Mouse (Mus musculus): ENCODE measurements around the gene Tmem203. TPM values are rescaled to one million over a fixed set of nuclear protein-coding genes. Genes with fewer than 3 reads are reported as not detected.

The Tmem203 gene
- 18.6 and 19.6 TPM in 2 replicates for polyA plus RNA-seq (2015; fragmentation: Nextera tagmentation; extraction: Ambion mirVana)

- H3K4me2 ChIP-seq (replicated peaks): peak within 1 kb of the TSS; percentile 91
- H3K9me3 ChIP-seq: no peaks in the 10 kb centered on the region
- peak within 1 kb of the TSS; percentile 99 for H3K4me3 ChIP-seq (replicated peaks)
- ATAC-seq: peak; percentile 92
- peak within 1 kb of the TSS; percentile 82 for H3K27ac ChIP-seq
- H3K27me3 ChIP-seq: no peaks in the 10 kb centered on the region
- H3K9ac ChIP-seq (replicated peaks): peak within 1 kb of the TSS; percentile 90
- H3K4me1 ChIP-seq (replicated peaks): peaks cover 26% of the 10 kb centered on the region
- 0% methylated on average over 39 of the region's 39 CpGs for WGBS
- H3K36me3 ChIP-seq: peaks cover 28% of the 10 kb centered on the region
Measured at GRCm38 (mm10) chr2:25255284-25255779, at the start of gene Tmem203. Gene Tmem203, plus strand, starts transcription at chr2:25255439.

- no peak overlapping the region for H3K4me3 ChIP-seq (replicated peaks)
- H3K36me3 ChIP-seq: peaks cover 63% of the 10 kb centered on the region
- no peaks in the 10 kb centered on the region for H3K27me3 ChIP-seq
- no peaks in the 10 kb centered on the region for H3K9me3 ChIP-seq
- no peak overlapping the region for H3K27ac ChIP-seq
- no peak for ATAC-seq
- 79% methylated on average over 1 of the region's 1 CpGs for WGBS
- H3K4me2 ChIP-seq (replicated peaks): no peak overlapping the region
- H3K4me1 ChIP-seq (replicated peaks): peaks cover 38% of the 10 kb centered on the region
- no peak overlapping the region for H3K9ac ChIP-seq (replicated peaks)
Measured at GRCm38 (mm10) chr2:25207593-25207992, 47.6 kb upstream of the Tmem203 start.

- peak overlapping the region; percentile 91 for H3K4me2 ChIP-seq (replicated peaks)
- peak overlapping the region; percentile 86 for H3K4me3 ChIP-seq (replicated peaks)
- H3K27me3 ChIP-seq: 0 out of 2 replicates have a peak, but pooled peaks cover 6% of the 10 kb centered on the region
- H3K9me3 ChIP-seq: no peaks in the 10 kb centered on the region
- H3K4me1 ChIP-seq (replicated peaks): peaks cover 38% of the 10 kb centered on the region
- peak overlapping the region; percentile 86 for H3K9ac ChIP-seq (replicated peaks)
- no peak; the same call in 1 of the 2 replicates for ATAC-seq
- H3K27ac ChIP-seq: peak overlapping the region; percentile 86
- H3K36me3 ChIP-seq: peaks cover 34% of the 10 kb centered on the region
- 0% methylated on average over 24 of the region's 24 CpGs for WGBS
Measured at GRCm38 (mm10) chr2:25210686-25211085, 44.6 kb upstream of the Tmem203 start.

GRCm38 (mm10) chr2:25211121-25211670 lies 44.0 kb upstream of the Tmem203 start, which contains the start of gene Nelfb:
Gene Nelfb, minus strand, starts transcription at chr2:25211489.
- peak within 1 kb of the TSS; percentile 86 for H3K27ac ChIP-seq
- peak; percentile 95 for ATAC-seq
- 0 out of 2 replicates have a peak, but pooled peaks cover 6% of the 10 kb centered on the region for H3K27me3 ChIP-seq
- peaks cover 29% of the 10 kb centered on the region for H3K36me3 ChIP-seq
- peak within 1 kb of the TSS; percentile 86 for H3K4me3 ChIP-seq (replicated peaks)
- H3K4me2 ChIP-seq (replicated peaks): peak within 1 kb of the TSS; percentile 91
- H3K9ac ChIP-seq (replicated peaks): peak within 1 kb of the TSS; percentile 86
- peaks cover 38% of the 10 kb centered on the region for H3K4me1 ChIP-seq (replicated peaks)
- no peaks in the 10 kb centered on the region for H3K9me3 ChIP-seq
- WGBS: under 1% methylated on average over 43 of the region's 44 CpGs

- Histone ChIP-seq H3K4me2 (replicated peaks) (no peak overlapping the region), H3K27ac (no peak overlapping the region), H3K9me3 (no peaks in the 10 kb centered on the region), H3K27me3 (0 out of 2 replicates have a peak, but pooled peaks cover 6% of the 10 kb centered on the region), H3K4me1 (replicated peaks) (peaks cover 27% of the 10 kb centered on the region), H3K36me3 (peaks cover 8% of the 10 kb centered on the region), H3K9ac (replicated peaks) (no peak overlapping the region), H3K4me3 (replicated peaks) (no peak overlapping the region)
- 69% methylated on average over 23 of the region's 23 CpGs for WGBS
- no peak for ATAC-seq
Measured at GRCm38 (mm10) chr2:25213266-25213865, 41.9 kb upstream of the Tmem203 start.

GRCm38 (mm10) chr2:25214444-25214843 lies 40.8 kb upstream of the Tmem203 start, which contains the start of gene Stpg3:
Gene Stpg3, minus strand, starts transcription at chr2:25214637.
- no peaks in the 10 kb centered on the region for H3K9me3 ChIP-seq
- H3K9ac ChIP-seq (replicated peaks): no peak within 1 kb of the TSS
- peaks cover 4% of the 10 kb centered on the region; the same call in 1 of the 2 replicates for H3K36me3 ChIP-seq
- 66% methylated on average over 3 of the region's 3 CpGs for WGBS
- 0 out of 2 replicates have a peak, but pooled peaks cover 6% of the 10 kb centered on the region for H3K27me3 ChIP-seq
- H3K27ac ChIP-seq: no peak within 1 kb of the TSS
- no peak within 1 kb of the TSS for H3K4me3 ChIP-seq (replicated peaks)
- peaks cover 18% of the 10 kb centered on the region for H3K4me1 ChIP-seq (replicated peaks)
- no peak for ATAC-seq
- no peak within 1 kb of the TSS for H3K4me2 ChIP-seq (replicated peaks)

- ATAC-seq: no peak
- H3K4me2 ChIP-seq (replicated peaks): no peak overlapping the region
- 66% methylated on average over 2 of the region's 2 CpGs for WGBS
Measured at GRCm38 (mm10) chr2:25217666-25218065, 37.6 kb upstream of the Tmem203 start.

GRCm38 (mm10) chr2:25218445-25218844 lies 36.8 kb upstream of the Tmem203 start, which contains the start of gene Fam166a:
Gene Fam166a, plus strand, starts transcription at chr2:25218745.
- Histone ChIP-seq H3K4me2 (replicated peaks) (no peak within 1 kb of the TSS), H3K4me1 (replicated peaks) (peaks cover 10% of the 10 kb centered on the region), H3K27me3 (no peaks in the 10 kb centered on the region), H3K36me3 (peaks cover 13% of the 10 kb centered on the region), H3K27ac (no peak within 1 kb of the TSS), H3K4me3 (replicated peaks) (no peak within 1 kb of the TSS), H3K9me3 (no peaks in the 10 kb centered on the region), H3K9ac (replicated peaks) (no peak within 1 kb of the TSS)
- ATAC-seq: no peak

More at GRCm38 (mm10) chr2:25217666-25218065, 37.6 kb upstream of the Tmem203 start:
- peaks cover 13% of the 10 kb centered on the region for H3K36me3 ChIP-seq
- H3K9ac ChIP-seq (replicated peaks): no peak overlapping the region
- no peaks in the 10 kb centered on the region for H3K9me3 ChIP-seq
- no peak overlapping the region for H3K27ac ChIP-seq
- H3K4me3 ChIP-seq (replicated peaks): no peak overlapping the region
- peaks cover 4% of the 10 kb centered on the region; the same call in 1 of the 2 replicates for H3K4me1 ChIP-seq (replicated peaks)
- 0 out of 2 replicates have a peak, but pooled peaks cover 6% of the 10 kb centered on the region for H3K27me3 ChIP-seq

- H3K27ac ChIP-seq: no peak overlapping the region
- ATAC-seq: no peak
- H3K27me3 ChIP-seq: no peaks in the 10 kb centered on the region
- H3K36me3 ChIP-seq: peaks cover 13% of the 10 kb centered on the region
- H3K9ac ChIP-seq (replicated peaks): no peak overlapping the region
- no peak overlapping the region for H3K4me2 ChIP-seq (replicated peaks)
- WGBS: 72% methylated on average over 5 of the region's 5 CpGs
- H3K4me3 ChIP-seq (replicated peaks): no peak overlapping the region
- peaks cover 19% of the 10 kb centered on the region for H3K4me1 ChIP-seq (replicated peaks)
- H3K9me3 ChIP-seq: no peaks in the 10 kb centered on the region
Measured at GRCm38 (mm10) chr2:25221331-25221772, 33.9 kb upstream of the Tmem203 start.

- peak overlapping the region; percentile 89 for H3K4me3 ChIP-seq (replicated peaks)
- peaks cover 13% of the 10 kb centered on the region for H3K36me3 ChIP-seq
- H3K9me3 ChIP-seq: no peaks in the 10 kb centered on the region
- peak overlapping the region; percentile 90 for H3K27ac ChIP-seq
- WGBS: 3% methylated on average over 47 of the region's 53 CpGs
- H3K27me3 ChIP-seq: no peaks in the 10 kb centered on the region
- peak overlapping the region; percentile 94 for H3K9ac ChIP-seq (replicated peaks)
- H3K4me2 ChIP-seq (replicated peaks): peak overlapping the region; percentile 98
- ATAC-seq: no peak; the same call in 1 of the 2 replicates
- H3K4me1 ChIP-seq (replicated peaks): peaks cover 24% of the 10 kb centered on the region
Measured at GRCm38 (mm10) chr2:25223681-25224491, 31.4 kb upstream of the Tmem203 start.

GRCm38 (mm10) chr2:25224492-25224765 lies 30.8 kb upstream of the Tmem203 start, which contains the start of gene Tubb4b:
Gene Tubb4b, minus strand, starts transcription at chr2:25224702.
- under 1% methylated on average over 17 of the region's 17 CpGs for WGBS
- Histone ChIP-seq H3K27me3 (no peaks in the 10 kb centered on the region), H3K9ac (replicated peaks) (peak within 1 kb of the TSS; percentile 94), H3K36me3 (peaks cover 13% of the 10 kb centered on the region), H3K9me3 (no peaks in the 10 kb centered on the region), H3K4me3 (replicated peaks) (peak within 1 kb of the TSS; percentile 89), H3K4me2 (replicated peaks) (peak within 1 kb of the TSS; percentile 98), H3K27ac (peak within 1 kb of the TSS; percentile 96), H3K4me1 (replicated peaks) (peaks cover 26% of the 10 kb centered on the region)
- no peak for ATAC-seq
